Mouse (Mus musculus): Measurements from ENCODE around the gene Soat2. TPM values are rescaled to one million over a fixed set of nuclear protein-coding genes. Genes with fewer than 3 reads are reported as not detected.

The Soat2 gene
- polyA plus RNA-seq, 1 experiment = 4.1 TPM

DNA sequence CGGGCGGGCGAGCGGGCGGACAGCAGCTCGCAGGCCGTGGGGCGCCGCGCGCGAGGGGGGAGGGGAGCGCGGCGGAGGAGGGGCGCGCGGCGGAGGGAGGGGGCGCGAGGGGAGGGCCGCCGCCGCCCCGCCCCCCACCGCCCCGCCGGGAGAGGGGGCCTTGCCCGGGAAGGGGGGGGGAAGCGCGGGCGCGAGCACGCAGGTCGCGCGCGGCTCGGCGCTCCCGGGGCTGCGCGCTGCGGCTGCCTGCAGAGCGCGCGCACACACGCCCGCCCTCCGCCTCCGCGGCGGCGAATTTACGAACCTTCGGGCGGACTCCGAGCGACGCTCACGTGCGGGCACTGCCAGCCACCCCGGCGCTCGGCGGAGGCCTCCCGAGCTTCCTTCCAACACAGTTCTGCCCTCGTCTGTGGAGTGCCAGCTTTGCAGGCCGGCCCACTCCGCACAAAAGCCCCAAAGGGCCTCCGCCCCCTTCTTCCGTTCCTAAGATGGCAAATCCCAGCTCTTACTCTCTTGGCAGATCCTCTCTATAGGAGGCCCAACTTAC, 53.6 kb downstream of the Soat2 start:
- Histone ChIP-seq H3K27me3 (ENCODE audit: control insufficient read depth, insufficient read depth, low read length) (no peaks in the 10 kb centered on the region), H3K36me3 (ENCODE audit: control insufficient read depth, insufficient read depth, low read length) (peaks cover 18% of the 10 kb centered on the region), H3K4me1 (replicated peaks; ENCODE audit: control insufficient read depth, insufficient read depth, low read length) (peaks cover 32% of the 10 kb centered on the region), H3K27ac (ENCODE audit: control insufficient read depth, insufficient read depth, low read length) (peak overlapping the region; percentile 87), H3K4me3 (ENCODE audit: control insufficient read depth, insufficient read depth, low read length) (peak overlapping the region; percentile 95)
- peak; percentile 73 for DNase-seq
- 1% methylated on average over 46 of the region's 72 CpGs for WGBS
- TF ChIP-seq CTCF (IDR thresholded peaks at IDR 0.05; ENCODE audit: borderline replicate concordance, control insufficient read depth, extremely low read depth, insufficient read depth, low read length, poor library complexity) (0 out of 2 replicates have a peak, but pooled peaks have one; percentile 25), POLR2A (IDR thresholded peaks at IDR 0.05; ENCODE audit: control insufficient read depth, extremely low read depth, insufficient read depth, low read length, poor library complexity) (no peak)

DNA sequence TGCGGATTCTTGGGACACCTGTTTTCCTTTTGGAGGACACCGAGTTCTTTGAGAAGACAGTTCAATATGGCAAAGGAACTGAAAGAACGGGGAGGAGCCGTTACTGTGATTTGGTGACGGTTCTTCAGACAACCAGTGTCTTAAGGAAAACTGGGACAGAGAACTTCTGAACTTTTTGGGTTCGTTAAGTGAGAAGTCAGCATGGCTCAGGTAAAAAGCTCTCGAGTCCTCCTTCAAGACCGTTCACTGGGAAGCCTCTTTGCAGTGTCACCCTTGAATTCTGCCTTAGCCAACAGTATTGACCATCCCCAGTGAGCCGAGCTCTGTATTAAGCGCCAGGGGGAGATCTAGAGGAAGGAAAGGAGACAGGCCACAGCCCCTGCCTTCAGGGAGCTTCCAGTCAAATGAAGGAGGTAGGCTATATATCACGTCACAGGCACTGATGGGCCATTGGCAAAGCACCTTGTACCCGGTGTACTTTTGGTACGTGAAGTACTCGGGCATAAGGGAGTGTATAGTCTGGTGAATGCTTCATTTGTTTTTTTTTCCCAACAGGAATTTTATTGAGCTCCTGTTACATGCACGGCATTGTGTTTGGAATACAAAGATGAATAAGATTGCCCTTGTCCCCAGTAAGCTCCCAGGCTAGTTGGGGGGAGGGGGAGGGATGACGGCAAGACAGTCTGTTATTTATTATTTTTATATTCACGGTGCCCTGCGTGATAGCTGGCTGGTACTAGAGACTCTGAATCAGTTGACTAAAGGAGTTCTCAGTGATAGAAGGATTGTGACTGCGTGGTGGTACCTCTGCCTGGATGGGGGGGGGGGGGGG, 54.6 kb downstream of the Soat2 start, which contains the start of gene Csad:
TSS of gene Csad (minus strand) at position 51 of the 832 bp plus-strand sequence.
- H3K27ac ChIP-seq (ENCODE audit: control insufficient read depth, insufficient read depth, low read length) = peak within 1 kb of the TSS; percentile 87
- WGBS = 79% methylated on average over 19 of the region's 19 CpGs
- H3K4me1 ChIP-seq (replicated peaks; ENCODE audit: control insufficient read depth, insufficient read depth, low read length) = peaks cover 32% of the 10 kb centered on the region
- H3K4me3 ChIP-seq (ENCODE audit: control insufficient read depth, insufficient read depth, low read length) = peak within 1 kb of the TSS; percentile 95
- DNase-seq = no peak
- no peaks in the 10 kb centered on the region for H3K27me3 ChIP-seq (ENCODE audit: control insufficient read depth, insufficient read depth, low read length)
- H3K36me3 ChIP-seq (ENCODE audit: control insufficient read depth, insufficient read depth, low read length) = peaks cover 26% of the 10 kb centered on the region
- TF ChIP-seq POLR2A (IDR thresholded peaks at IDR 0.05; ENCODE audit: control insufficient read depth, extremely low read depth, insufficient read depth, low read length, poor library complexity) = no peak
- TF ChIP-seq CTCF (IDR thresholded peaks at IDR 0.05; ENCODE audit: borderline replicate concordance, control insufficient read depth, extremely low read depth, insufficient read depth, low read length, poor library complexity) = no peak

DNA sequence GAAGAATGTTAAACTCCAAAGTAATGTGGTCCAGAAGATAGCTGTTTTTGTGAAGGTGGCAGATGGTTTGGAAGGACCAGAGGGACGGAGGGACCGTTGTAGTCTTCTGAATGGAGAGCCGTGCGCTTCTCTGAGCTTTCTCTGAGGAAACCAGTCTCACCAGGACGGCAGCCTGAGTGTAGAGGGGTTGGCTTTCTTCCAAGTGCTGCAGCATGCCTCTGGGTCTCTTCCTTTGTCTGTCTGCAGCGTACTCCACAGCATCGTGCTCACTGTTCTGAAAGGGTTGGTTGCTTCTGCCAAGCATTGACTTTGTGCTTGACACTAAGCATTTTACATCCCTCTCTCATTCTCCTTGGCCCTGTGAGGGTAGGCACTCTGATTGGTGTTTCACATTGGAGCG, 55.5 kb downstream of the Soat2 start:
- Histone ChIP-seq H3K27me3 (ENCODE audit: control insufficient read depth, insufficient read depth, low read length) (no peaks in the 10 kb centered on the region), H3K4me1 (replicated peaks; ENCODE audit: control insufficient read depth, insufficient read depth, low read length) (peaks cover 32% of the 10 kb centered on the region)
- WGBS = 35% methylated on average over 8 of the region's 8 CpGs

DNA sequence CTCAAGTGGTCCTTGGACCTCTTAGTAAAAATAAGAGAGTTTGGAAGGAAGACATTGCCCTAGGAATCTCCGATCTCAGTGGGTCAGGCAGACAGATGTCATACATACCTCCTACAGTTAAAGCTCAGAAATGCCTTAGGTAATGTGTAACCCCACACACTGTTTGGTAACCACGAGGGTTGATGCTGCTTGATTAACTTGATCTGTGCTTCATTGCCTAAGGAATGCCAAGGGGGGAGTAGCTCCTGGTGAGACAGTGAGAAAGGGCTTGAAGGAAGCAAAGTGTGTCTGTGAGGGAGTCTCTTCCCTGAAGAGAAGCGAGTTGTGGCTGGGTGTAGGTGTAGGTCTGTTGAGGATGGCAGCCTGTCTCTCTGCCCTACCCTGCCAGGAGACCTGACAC, 57.0 kb downstream of the Soat2 start:
- TF ChIP-seq CTCF (IDR thresholded peaks at IDR 0.05; ENCODE audit: borderline replicate concordance, control insufficient read depth, extremely low read depth, insufficient read depth, low read length, poor library complexity) = no peak
- no peak for TF ChIP-seq POLR2A (IDR thresholded peaks at IDR 0.05; ENCODE audit: control insufficient read depth, extremely low read depth, insufficient read depth, low read length, poor library complexity)
- H3K27ac ChIP-seq (ENCODE audit: control insufficient read depth, insufficient read depth, low read length) = peak overlapping the region; percentile 49
- H3K4me1 ChIP-seq (replicated peaks; ENCODE audit: control insufficient read depth, insufficient read depth, low read length) = peaks cover 32% of the 10 kb centered on the region
- 64% methylated on average over 3 of the region's 3 CpGs for WGBS
- DNase-seq = no peak
- H3K4me3 ChIP-seq (ENCODE audit: control insufficient read depth, insufficient read depth, low read length) = no peak overlapping the region
- no peaks in the 10 kb centered on the region for H3K27me3 ChIP-seq (ENCODE audit: control insufficient read depth, insufficient read depth, low read length)
- peaks cover 42% of the 10 kb centered on the region for H3K36me3 ChIP-seq (ENCODE audit: control insufficient read depth, insufficient read depth, low read length)

More for the DNA sequence above, 55.5 kb downstream of the Soat2 start:
- TF ChIP-seq POLR2A (IDR thresholded peaks at IDR 0.05; ENCODE audit: control insufficient read depth, extremely low read depth, insufficient read depth, low read length, poor library complexity) (no peak), CTCF (IDR thresholded peaks at IDR 0.05; ENCODE audit: borderline replicate concordance, control insufficient read depth, extremely low read depth, insufficient read depth, low read length, poor library complexity) (no peak)
- Histone ChIP-seq H3K4me3 (ENCODE audit: control insufficient read depth, insufficient read depth, low read length) (no peak overlapping the region), H3K27ac (ENCODE audit: control insufficient read depth, insufficient read depth, low read length) (no peak overlapping the region), H3K36me3 (ENCODE audit: control insufficient read depth, insufficient read depth, low read length) (peaks cover 34% of the 10 kb centered on the region)
- DNase-seq = peak; percentile 29

DNA sequence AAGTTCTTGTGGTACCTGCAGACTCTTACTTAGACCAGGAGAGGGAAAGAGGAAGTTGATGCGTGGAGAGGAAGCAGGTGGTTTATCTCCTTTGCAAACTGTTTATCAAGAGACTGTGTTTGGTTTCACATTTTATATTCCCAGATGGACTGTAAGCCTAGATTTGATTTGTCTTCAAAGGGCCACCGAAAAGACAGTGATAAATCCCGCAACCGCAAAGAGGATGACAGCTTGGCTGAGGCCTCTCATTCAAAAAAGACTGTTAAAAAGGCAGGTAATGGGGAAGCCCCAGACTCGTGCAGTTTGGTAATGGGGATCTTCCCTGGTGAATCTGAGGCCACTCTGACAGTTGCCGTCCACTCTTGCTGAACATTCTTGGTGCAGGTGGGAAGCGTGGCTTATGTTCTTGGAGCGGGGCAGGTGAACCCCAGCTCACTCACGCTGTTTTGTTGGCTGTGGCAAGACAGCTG, 57.8 kb downstream of the Soat2 start:
- no peak for DNase-seq
- TF ChIP-seq POLR2A (IDR thresholded peaks at IDR 0.05; ENCODE audit: control insufficient read depth, extremely low read depth, insufficient read depth, low read length, poor library complexity) = no peak
- no peak for TF ChIP-seq CTCF (IDR thresholded peaks at IDR 0.05; ENCODE audit: borderline replicate concordance, control insufficient read depth, extremely low read depth, insufficient read depth, low read length, poor library complexity)
- Histone ChIP-seq H3K4me3 (ENCODE audit: control insufficient read depth, insufficient read depth, low read length) (no peak overlapping the region), H3K4me1 (replicated peaks; ENCODE audit: control insufficient read depth, insufficient read depth, low read length) (peaks cover 29% of the 10 kb centered on the region), H3K27ac (ENCODE audit: control insufficient read depth, insufficient read depth, low read length) (peak overlapping the region; percentile 49), H3K36me3 (ENCODE audit: control insufficient read depth, insufficient read depth, low read length) (peaks cover 50% of the 10 kb centered on the region), H3K27me3 (ENCODE audit: control insufficient read depth, insufficient read depth, low read length) (no peaks in the 10 kb centered on the region)
- 23% methylated on average over 9 of the region's 9 CpGs for WGBS

DNA sequence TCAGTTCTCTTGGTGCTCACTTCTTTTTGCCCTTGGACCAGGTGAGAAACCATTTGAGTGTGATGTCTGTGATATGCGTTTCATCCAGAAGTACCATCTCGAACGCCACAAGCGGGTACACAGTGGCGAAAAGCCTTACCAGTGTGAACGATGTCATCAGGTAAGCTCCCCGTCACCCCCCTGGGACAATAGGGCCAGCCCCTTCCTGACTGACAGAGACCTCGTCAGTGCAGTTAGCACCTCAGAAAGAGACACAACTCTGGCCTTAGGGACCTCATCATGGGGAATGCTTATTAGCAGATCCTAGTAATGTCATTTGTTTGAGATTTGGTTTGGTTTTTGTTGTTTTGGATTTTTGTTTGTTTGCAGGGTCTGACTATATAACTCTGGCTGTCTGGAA, 58.8 kb downstream of the Soat2 start:
- Histone ChIP-seq H3K27me3 (ENCODE audit: control insufficient read depth, insufficient read depth, low read length) (no peaks in the 10 kb centered on the region), H3K36me3 (ENCODE audit: control insufficient read depth, insufficient read depth, low read length) (peaks cover 57% of the 10 kb centered on the region), H3K27ac (ENCODE audit: control insufficient read depth, insufficient read depth, low read length) (no peak overlapping the region), H3K4me3 (ENCODE audit: control insufficient read depth, insufficient read depth, low read length) (no peak overlapping the region), H3K4me1 (replicated peaks; ENCODE audit: control insufficient read depth, insufficient read depth, low read length) (peaks cover 29% of the 10 kb centered on the region)
- no peak for TF ChIP-seq CTCF (IDR thresholded peaks at IDR 0.05; ENCODE audit: borderline replicate concordance, control insufficient read depth, extremely low read depth, insufficient read depth, low read length, poor library complexity)
- no peak for TF ChIP-seq POLR2A (IDR thresholded peaks at IDR 0.05; ENCODE audit: control insufficient read depth, extremely low read depth, insufficient read depth, low read length, poor library complexity)
- WGBS = 97% methylated on average over 8 of the region's 8 CpGs
- no peak for DNase-seq
